Mouse (Mus musculus) limb, embryonic 12.5 days (tissue): ENCODE measurements around the gene Fignl1. TPM values are rescaled to one million over a fixed set of nuclear protein-coding genes. Genes with fewer than 3 reads are reported as not detected.

ENCODE experiments used
- ATAC-seq: fragments of 200-750 bp; cut with Nextera tagmentation; 2 replicates; pipeline ENCODE4 v1.8.0; 2017; ENCODE audit warnings: low read depth, moderate TSS enrichment; ENCODE audit not compliant: insufficient number of reproducible peaks, insufficient read depth, low FRiP score, low TSS enrichment
- H3K27ac ChIP-seq: fragments of 300-500 bp; sonication (generic); 2 replicates; pipeline ENCODE4 v1.5.1; 2016; ENCODE audit warnings: mild to moderate bottlenecking, moderate library complexity
- H3K27me3 ChIP-seq: fragments of 300-500 bp; sonication (generic); 2 replicates; pipeline ENCODE4 v1.6.1; 2016; ENCODE audit warnings: mild to moderate bottlenecking, moderate library complexity
- H3K36me3 ChIP-seq: fragments of 300-500 bp; sonication (generic); 2 replicates; pipeline ENCODE4 v1.6.1; 2016; ENCODE audit warnings: mild to moderate bottlenecking, moderate library complexity
- H3K4me1 ChIP-seq: fragments of 300-500 bp; sonication (generic); replicated peaks from 2 replicates; pipeline ENCODE4 v1.6.1; 2016
- H3K4me2 ChIP-seq: fragments of 300-500 bp; sonication (generic); 2 replicates; pipeline ENCODE4 v1.6.1; 2016; ENCODE audit warnings: mild to moderate bottlenecking, moderate library complexity
- H3K4me3 ChIP-seq: fragments of 300-500 bp; sonication (generic); replicated peaks from 2 replicates; pipeline ENCODE4 v1.5.1; 2016; ENCODE audit warnings: mild to moderate bottlenecking
- H3K9ac ChIP-seq: fragments of 300-500 bp; sonication (generic); replicated peaks from 2 replicates; pipeline ENCODE4 v1.6.1; 2016; ENCODE audit warnings: mild to moderate bottlenecking, moderate library complexity
- H3K9me3 ChIP-seq: fragments of 300-500 bp; sonication (generic); 2 replicates; pipeline ENCODE4 v1.6.1; 2016; ENCODE audit warnings: mild to moderate bottlenecking, moderate library complexity
- WGBS: fragments of 180-500 bp; shearing (Covaris S2); methylation state at CpG from one replicate; pipeline ENCODE4 v1.1.7; 2016; 5-methylcytosine and 5-hydroxymethylcytosine counted together
- polyA plus RNA-seq: library from polyadenylated mRNA; unstranded; fragments of >200 nt; fragmentation: Nextera tagmentation; extraction: Ambion mirVana; gene quantifications from 2 replicates; pipeline ENCODE4 v1.2.1, GENCODE M21; 2016

The Fignl1 gene
- polyA plus RNA-seq, 1 experiment from 2014 or later = 78.1 TPM

DNA sequence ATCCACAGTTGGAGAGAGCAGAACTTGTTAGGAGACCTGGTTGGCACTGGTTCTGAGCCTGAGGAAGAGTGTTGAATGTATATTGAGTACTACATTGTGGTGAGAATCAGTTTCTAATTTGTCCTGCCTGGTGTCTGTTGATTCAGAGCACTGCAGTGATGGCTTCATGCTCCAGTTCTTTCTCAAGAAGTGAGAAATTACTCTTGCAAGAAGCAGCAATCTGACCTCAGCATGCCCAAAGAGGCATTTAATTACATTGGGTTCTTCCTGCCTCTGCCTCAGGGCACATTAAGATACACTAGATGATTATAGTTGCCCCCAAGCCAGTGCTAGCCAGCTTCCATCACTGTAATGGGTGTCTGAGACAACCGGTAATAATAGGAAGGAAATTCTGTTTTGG lies 49.9 kb downstream of the Fignl1 start:
- Histone ChIP-seq H3K27me3 (no peaks in the 10 kb centered on the region), H3K27ac (no peak overlapping the region), H3K9ac (no peak overlapping the region), H3K4me1 (no peaks in the 10 kb centered on the region), H3K4me2 (no peak overlapping the region), H3K9me3 (no peaks in the 10 kb centered on the region), H3K4me3 (no peak overlapping the region), H3K36me3 (no peaks in the 10 kb centered on the region)
- ATAC-seq = no peak
- 89% methylated on average over 1 of the region's 1 CpGs for WGBS

DNA sequence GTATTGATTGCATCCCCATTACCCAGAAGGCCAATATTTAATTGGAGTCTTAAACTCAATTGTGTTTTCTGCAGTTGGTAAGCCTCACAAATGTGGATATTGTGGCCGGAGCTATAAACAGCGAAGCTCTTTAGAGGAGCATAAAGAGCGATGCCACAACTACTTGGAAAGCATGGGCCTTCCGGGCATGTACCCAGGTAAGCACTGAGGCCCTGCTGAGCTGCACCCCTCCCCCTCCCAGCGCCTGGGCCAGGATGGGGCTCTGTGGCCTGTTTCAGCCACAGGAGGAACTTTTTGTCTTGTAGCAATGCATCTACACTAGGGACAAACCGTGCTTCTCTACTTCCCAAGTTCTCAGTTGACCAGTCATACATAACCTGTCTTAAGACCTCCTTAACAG lies 50.6 kb downstream of the Fignl1 start:
- H3K4me3 ChIP-seq = no peak overlapping the region
- H3K4me2 ChIP-seq = no peak overlapping the region
- ATAC-seq = no peak
- H3K9me3 ChIP-seq = no peaks in the 10 kb centered on the region
- no peaks in the 10 kb centered on the region for H3K36me3 ChIP-seq
- no peaks in the 10 kb centered on the region for H3K4me1 ChIP-seq
- H3K27me3 ChIP-seq = no peaks in the 10 kb centered on the region
- no peak overlapping the region for H3K9ac ChIP-seq
- 72% methylated on average over 6 of the region's 6 CpGs for WGBS
- no peak overlapping the region for H3K27ac ChIP-seq

DNA sequence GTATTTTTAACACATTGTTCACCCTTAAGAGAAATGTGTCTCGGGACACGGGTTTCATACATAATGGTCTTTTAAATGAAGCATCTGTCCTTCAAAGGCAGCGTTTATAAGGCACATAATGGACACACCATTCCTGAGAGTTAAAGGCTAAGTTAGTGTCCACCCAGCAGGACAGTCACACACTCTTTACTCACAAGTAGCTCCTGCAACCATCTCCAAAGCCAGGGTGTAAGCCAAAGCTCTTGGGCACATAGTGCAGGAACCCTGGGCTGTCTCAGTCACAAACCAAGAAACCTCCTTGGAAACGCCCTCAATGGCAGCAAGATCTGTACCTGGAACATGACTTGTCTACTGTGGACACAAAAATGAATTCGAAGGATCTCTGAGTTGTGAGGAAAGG lies 55.9 kb downstream of the Fignl1 start:
- H3K4me1 ChIP-seq = no peaks in the 10 kb centered on the region
- no peaks in the 10 kb centered on the region for H3K36me3 ChIP-seq
- ATAC-seq = no peak
- no peak overlapping the region for H3K4me3 ChIP-seq
- no peak overlapping the region for H3K27ac ChIP-seq
- H3K27me3 ChIP-seq = no peaks in the 10 kb centered on the region; the same call in 1 of the 2 replicates
- WGBS = 72% methylated on average over 5 of the region's 5 CpGs
- no peak overlapping the region for H3K4me2 ChIP-seq
- no peaks in the 10 kb centered on the region for H3K9me3 ChIP-seq
- no peak overlapping the region for H3K9ac ChIP-seq

DNA sequence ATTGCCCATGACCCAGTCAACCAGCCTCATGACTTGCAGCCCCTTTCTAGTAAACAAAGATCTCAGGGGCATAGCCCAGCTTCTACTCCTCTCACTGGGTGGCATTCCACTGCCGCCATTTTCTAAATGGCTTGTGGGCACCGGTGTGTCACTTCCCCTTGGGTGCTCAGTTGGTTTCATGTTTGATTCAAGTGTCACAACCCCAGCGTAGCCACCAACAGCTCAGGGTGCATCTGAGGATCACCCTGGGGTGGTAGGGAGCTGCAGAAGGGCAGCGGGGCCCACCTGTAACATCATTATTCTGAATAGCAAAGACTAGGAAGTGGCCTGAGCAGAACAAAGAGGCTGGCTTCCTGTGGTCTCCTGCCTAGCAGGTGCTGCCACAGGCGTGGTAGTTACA lies 57.7 kb downstream of the Fignl1 start:
- Histone ChIP-seq H3K9ac (no peak overlapping the region), H3K4me1 (no peaks in the 10 kb centered on the region), H3K27me3 (peaks cover 4% of the 10 kb centered on the region; the same call in 1 of the 2 replicates), H3K4me2 (no peak overlapping the region), H3K27ac (no peak overlapping the region), H3K9me3 (no peaks in the 10 kb centered on the region), H3K36me3 (no peaks in the 10 kb centered on the region), H3K4me3 (no peak overlapping the region)
- WGBS = 83% methylated on average over 5 of the region's 5 CpGs
- no peak for ATAC-seq

DNA sequence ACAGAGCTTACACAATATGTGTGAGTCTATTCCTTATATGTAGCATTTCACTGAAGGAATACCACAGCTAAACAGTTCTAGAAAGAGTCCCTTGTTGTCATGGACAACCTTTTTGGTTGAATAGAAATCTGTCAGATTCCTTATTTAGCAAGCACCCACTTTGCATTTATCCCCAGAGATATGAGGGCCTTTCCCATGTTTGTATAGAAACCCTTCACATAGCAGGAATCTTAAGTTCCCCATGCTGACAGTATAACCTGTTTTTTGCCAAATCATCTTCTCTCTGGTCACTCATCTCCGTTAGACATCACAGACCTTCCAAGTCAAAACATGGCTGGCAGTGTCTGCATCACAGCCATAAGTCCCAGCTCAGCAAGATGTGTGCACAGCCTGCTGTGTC lies 64.5 kb downstream of the Fignl1 start:
- Histone ChIP-seq H3K36me3 (no peaks in the 10 kb centered on the region), H3K9me3 (no peaks in the 10 kb centered on the region), H3K4me3 (no peak overlapping the region), H3K4me1 (no peaks in the 10 kb centered on the region), H3K9ac (no peak overlapping the region), H3K27me3 (peaks cover 4% of the 10 kb centered on the region; the same call in 1 of the 2 replicates), H3K4me2 (no peak overlapping the region), H3K27ac (no peak overlapping the region)
- no peak for ATAC-seq
- WGBS = 63% methylated on average over 1 of the region's 1 CpGs

DNA sequence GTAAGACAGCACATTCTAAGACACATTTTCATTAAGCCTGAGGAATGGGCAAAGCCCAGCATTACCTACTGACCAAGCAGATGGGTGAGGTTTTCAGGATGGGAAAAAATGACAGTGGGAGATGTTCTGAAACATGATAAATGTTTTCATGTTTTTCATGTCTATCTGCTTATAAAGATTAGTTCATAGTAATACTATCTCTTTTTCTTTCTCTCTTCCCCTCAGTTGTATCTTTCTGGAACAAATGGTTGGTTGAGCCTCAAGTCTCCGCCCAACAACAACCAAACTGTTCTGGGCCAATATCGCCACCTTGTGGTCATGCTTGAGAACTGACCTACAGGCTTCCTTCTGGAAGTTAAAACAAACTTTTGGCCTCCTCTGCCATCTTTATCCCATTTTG lies 66.1 kb downstream of the Fignl1 start:
- Histone ChIP-seq H3K4me3 (no peak overlapping the region), H3K36me3 (no peaks in the 10 kb centered on the region), H3K9ac (no peak overlapping the region), H3K27me3 (peaks cover 4% of the 10 kb centered on the region; the same call in 1 of the 2 replicates), H3K4me2 (no peak overlapping the region), H3K9me3 (no peaks in the 10 kb centered on the region), H3K4me1 (no peaks in the 10 kb centered on the region), H3K27ac (no peak overlapping the region)
- 22% methylated on average over 2 of the region's 2 CpGs for WGBS
- ATAC-seq = no peak

DNA sequence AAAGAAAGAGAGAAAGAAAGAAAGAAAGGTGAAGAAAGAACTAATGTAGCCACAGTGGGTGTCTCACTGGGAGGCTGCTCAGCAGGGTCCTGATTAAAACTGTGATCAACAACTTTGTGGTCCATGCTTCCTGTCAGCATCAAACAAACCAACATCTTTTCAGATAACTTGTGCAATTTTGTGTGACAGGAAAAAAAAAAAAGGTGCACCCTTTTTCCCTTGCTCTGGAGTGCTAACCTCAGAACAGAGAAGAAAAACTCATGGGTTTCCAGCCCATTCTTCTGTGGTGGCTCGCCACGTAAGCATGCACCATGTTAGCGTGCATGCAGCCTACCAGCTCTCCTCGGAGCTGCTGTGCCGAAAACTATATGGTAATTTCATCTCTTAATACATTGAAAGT lies 67.2 kb downstream of the Fignl1 start:
- ATAC-seq = no peak
- Histone ChIP-seq H3K9me3 (no peaks in the 10 kb centered on the region), H3K36me3 (no peaks in the 10 kb centered on the region), H3K4me3 (no peak overlapping the region), H3K4me1 (no peaks in the 10 kb centered on the region), H3K27ac (no peak overlapping the region), H3K27me3 (peaks cover 4% of the 10 kb centered on the region; the same call in 1 of the 2 replicates), H3K4me2 (no peak overlapping the region), H3K9ac (no peak overlapping the region)
- 86% methylated on average over 5 of the region's 5 CpGs for WGBS

DNA sequence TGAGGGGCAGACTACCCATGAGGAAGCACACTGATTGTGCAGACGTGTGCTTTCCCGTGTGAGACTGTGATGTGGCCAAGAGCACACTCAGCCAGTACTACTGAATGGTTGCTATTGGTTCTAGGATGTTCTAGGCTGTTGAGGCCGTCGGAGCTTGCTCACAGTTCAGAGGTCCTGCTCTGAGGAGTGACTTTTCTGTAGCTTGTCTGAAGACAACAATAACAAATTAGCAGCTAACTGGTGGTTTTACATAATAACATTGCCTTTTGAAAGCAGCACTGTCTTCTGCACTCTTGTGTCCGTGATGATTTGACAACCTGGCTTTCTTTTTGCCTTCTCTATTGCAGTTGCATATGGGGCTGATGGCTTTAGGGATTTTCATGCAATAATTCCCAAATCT lies 68.2 kb downstream of the Fignl1 start:
- Histone ChIP-seq H3K9me3 (no peaks in the 10 kb centered on the region), H3K27me3 (no peaks in the 10 kb centered on the region), H3K4me2 (no peak overlapping the region), H3K36me3 (no peaks in the 10 kb centered on the region), H3K4me3 (no peak overlapping the region), H3K4me1 (no peaks in the 10 kb centered on the region), H3K27ac (no peak overlapping the region), H3K9ac (no peak overlapping the region)
- ATAC-seq = no peak
- 83% methylated on average over 5 of the region's 5 CpGs for WGBS

DNA sequence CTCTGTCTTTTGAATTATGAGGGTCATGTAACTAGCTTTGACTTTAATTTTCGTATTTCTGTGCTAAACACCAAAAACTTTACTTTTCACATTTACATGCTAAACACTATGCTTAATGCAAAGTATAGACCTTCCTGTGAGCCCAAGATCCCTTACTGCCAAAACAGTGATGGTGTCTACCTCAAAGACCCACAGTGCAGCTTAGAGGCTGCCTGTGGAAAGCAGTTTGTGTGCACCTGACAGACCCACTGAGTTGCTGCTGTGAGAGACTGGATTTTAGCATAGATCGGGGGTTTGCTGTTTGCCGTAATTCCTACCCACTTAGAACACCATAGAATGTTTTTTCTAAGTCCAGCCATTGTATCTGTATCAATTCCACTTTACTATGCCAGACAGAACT lies 69.7 kb downstream of the Fignl1 start:
- H3K27ac ChIP-seq = no peak overlapping the region
- ATAC-seq = no peak
- H3K36me3 ChIP-seq = no peaks in the 10 kb centered on the region
- H3K4me1 ChIP-seq = no peaks in the 10 kb centered on the region
- 88% methylated on average over 3 of the region's 3 CpGs for WGBS
- H3K4me3 ChIP-seq = no peak overlapping the region
- H3K9ac ChIP-seq = no peak overlapping the region
- H3K4me2 ChIP-seq = no peak overlapping the region
- H3K27me3 ChIP-seq = no peaks in the 10 kb centered on the region
- H3K9me3 ChIP-seq = no peaks in the 10 kb centered on the region

DNA sequence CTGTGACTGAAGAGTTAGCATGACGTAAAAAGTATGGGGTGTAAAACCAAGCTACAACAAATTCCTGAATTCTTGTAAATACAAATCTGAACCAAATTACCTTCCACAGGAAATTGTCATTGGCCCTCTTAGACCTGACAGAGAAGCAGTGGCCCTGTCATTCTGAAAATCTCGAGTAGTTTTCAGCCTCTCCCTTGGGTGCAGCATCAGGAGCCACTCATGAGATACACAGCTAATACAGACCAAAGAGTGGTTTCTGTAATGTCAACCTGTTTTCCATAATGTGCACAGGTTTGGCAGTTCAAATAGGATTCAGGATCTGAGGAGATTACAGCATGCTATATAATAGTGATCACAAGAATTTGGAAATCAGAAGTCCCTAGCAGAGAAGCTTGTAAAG lies 71.2 kb downstream of the Fignl1 start:
- H3K4me3 ChIP-seq = no peak overlapping the region
- H3K9ac ChIP-seq = no peak overlapping the region
- WGBS = 61% methylated on average over 2 of the region's 2 CpGs
- ATAC-seq = no peak
- no peaks in the 10 kb centered on the region for H3K27me3 ChIP-seq
- no peak overlapping the region for H3K4me2 ChIP-seq
- no peak overlapping the region for H3K27ac ChIP-seq
- H3K4me1 ChIP-seq = no peaks in the 10 kb centered on the region
- H3K36me3 ChIP-seq = no peaks in the 10 kb centered on the region
- H3K9me3 ChIP-seq = no peaks in the 10 kb centered on the region
